Mouse (Mus musculus) embryonic stem cell, embryonic (primary cell): ENCODE results near the gene Limch1.

Source experiments
- CTCF ChIA-PET, 4 experiments: fragments of 300-600 bp in 2 of 4; fragments of 350-600 bp in 2 of 4; sonication (Branson Sonifier 250); formaldehyde crosslinking; loops; one replicate each; lab custom pipeline; 2022; ENCODE audit warnings: inconsistent platforms in 2 of 4; lab: Charles Lee
- POLR2A ChIA-PET, 4 experiments: fragments of 300-600 bp in 2 of 4; fragments of 350-600 bp in 2 of 4; sonication (Branson Sonifier 250); formaldehyde crosslinking; loops; one replicate each; lab custom pipeline; 2022; ENCODE audit warnings: antibody characterized with exemption in 4 of 4, inconsistent platforms in 1 of 4; lab: Charles Lee

Limch1 gene

DNA sequence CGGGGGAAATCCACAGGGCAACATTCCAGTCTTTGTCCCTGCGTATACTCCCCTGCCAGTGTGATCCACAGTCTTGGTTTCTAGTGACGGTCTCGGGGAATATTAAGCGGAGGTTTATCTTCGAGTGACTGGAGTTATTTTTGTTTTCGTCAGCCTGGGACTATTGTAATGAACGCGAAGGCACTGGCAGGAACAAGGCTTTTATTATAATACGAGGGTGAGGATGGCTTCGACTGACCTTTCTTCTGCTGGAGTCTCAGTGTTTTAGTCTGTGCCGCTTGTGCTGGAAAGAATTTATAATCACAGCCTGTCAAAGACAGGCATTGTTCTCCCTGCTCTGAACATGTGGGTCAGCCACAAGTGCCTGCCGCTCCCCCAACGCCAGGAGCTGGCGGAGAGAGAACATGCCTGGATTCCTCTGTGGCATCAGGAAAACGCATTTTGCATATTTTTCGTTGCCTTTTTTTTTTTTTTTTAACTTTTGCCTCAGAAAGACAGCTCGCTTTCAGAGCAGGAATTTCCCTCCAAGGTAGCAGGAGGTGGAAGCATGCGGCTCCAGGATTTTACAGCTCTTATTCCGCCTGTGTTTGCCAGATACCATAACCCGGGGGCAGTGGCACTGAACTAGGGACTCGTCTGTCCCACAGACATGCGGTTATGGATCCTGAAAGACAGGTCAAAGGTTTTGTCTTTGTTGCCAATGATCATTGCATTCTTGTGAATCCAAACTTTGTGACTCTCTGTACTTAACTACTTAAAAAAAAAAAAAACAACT, 222.6 kb downstream of the Limch1 start:
- CTCF ChIA-PET = interaction anchor here in 2 of 4 experiments (0.6 to 0.7 kb wide), 2 partner anchors 28 to 852 kb away, joined by 3 to 4 read pairs; no protein-coding TSS in a partner anchor
- POLR2A ChIA-PET = interaction anchor here in 1 of 4 experiments (0.7 kb wide), 1 partner anchor 21 kb away, joined by 3 read pairs; no protein-coding TSS in a partner anchor

- POLR2A ChIA-PET = interaction anchor here in 1 of 4 experiments (0.7 kb wide), 1 partner anchor 20 kb away, joined by 3 read pairs; no protein-coding TSS in a partner anchor
These were observed 223.5 kb downstream of the Limch1 start for GRCm38 (mm10) chr5:66968925-66969711.

DNA sequence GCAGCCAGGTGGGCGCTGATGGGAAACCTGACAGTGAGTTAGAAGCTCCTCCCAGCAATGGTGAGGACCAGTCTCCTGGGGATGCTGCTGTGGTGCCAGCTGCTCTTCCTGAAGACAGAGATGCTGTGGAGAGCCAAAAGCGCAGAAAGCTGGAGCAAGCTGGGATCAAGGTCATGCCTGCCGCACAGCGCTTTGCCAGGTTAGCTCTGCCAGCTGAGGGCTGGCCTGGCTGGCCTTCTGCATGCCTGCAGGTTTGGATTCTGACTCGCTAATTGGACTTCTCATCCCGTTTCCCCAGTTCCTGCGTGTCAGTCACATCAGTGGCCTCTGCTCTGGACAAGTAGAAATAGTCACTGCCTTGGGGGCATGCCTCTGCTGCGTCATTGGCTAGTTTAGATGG, 230.0 kb downstream of the Limch1 start:
- POLR2A ChIA-PET = interaction anchor here in 1 of 4 experiments (0.5 kb wide), 1 partner anchor 115 kb away, joined by 3 read pairs; no protein-coding TSS in a partner anchor
- CTCF ChIA-PET = no interaction called here

More at GRCm38 (mm10) chr5:66968925-66969711, 223.5 kb downstream of the Limch1 start:
- CTCF ChIA-PET = interaction anchor here in 2 of 4 experiments (0.6 to 0.7 kb wide), 2 partner anchors 27 to 853 kb away, joined by 3 to 4 read pairs; no protein-coding TSS in a partner anchor

GRCm38 (mm10) chr5:66979332-66980218, 233.9 kb downstream of the Limch1 start:
- CTCF ChIA-PET = interaction anchor here in 1 of 4 experiments (0.7 kb wide), 1 partner anchor 192 kb away, joined by 11 read pairs; no protein-coding TSS in a partner anchor

DNA sequence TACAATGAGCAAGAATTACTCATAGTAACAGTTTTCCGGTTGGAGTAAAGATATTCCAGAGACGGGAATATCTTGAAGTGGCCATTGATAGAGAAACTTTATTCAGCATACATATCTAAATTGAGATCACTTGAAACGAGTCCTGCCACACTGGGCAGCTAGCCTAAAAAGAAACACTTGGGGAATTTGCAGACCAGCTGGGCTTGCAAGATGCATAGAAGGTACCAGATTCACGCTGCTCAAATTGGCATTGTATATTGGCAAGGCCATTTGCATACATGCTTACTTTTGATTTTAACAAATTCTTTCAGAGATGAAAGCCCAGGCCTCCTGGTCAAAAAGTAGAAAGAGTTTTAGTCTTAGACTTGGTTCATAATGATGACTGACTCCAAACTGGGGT, 235.2 kb downstream of the Limch1 start:
- POLR2A ChIA-PET = interaction anchor here in 2 of 4 experiments (0.5 to 0.6 kb wide), 2 partner anchors 25 to 329 kb away, joined by 3 to 8 read pairs; no protein-coding TSS in a partner anchor
- CTCF ChIA-PET = no interaction called here

More at GRCm38 (mm10) chr5:66979332-66980218, 233.9 kb downstream of the Limch1 start:
- POLR2A ChIA-PET = no interaction called here

DNA sequence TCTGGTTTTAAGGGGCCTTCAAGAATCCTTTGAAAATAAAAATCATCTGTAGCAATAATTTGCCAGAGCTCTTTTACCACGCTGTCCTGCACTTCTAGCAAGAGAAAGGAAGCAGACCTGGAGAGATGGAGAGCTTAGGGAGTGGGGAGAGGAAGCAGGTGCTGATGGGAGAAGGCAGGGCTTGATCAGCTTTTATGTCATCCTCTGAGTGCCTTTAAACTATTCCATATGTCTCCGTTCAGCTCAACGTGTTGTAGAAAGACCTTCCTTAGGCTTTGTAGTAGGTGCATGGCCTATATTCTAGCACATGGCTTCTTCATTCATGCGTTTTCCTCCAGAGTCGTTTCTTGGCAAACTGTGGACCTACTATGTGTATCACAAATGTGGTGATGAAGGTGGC, 237.5 kb downstream of the Limch1 start:
- ChIA-PET CTCF (no interaction called here), POLR2A (no interaction called here)

GRCm38 (mm10) chr5:66988926-66989325, 243.3 kb downstream of the Limch1 start:
- POLR2A ChIA-PET = interaction anchor here in 1 of 4 experiments (0.5 kb wide), 1 partner anchor 20 kb away, joined by 3 read pairs; no protein-coding TSS in a partner anchor
- CTCF ChIA-PET = interaction anchor here in 1 of 4 experiments (1.0 kb wide), 1 partner anchor 8 kb away, joined by 3 read pairs; no protein-coding TSS in a partner anchor

- POLR2A ChIA-PET = no interaction called here
- CTCF ChIA-PET = no interaction called here
These were observed 243.9 kb downstream of the Limch1 start for GRCm38 (mm10) chr5:66989531-66989930.

GRCm38 (mm10) chr5:66992401-66992800, 246.8 kb downstream of the Limch1 start:
- CTCF ChIA-PET = interaction anchor here in 2 of 4 experiments (0.5 to 0.6 kb wide), 3 partner anchors 293 to 1158 kb away, joined by 3 to 11 read pairs (median 4); no protein-coding TSS in a partner anchor
- POLR2A ChIA-PET = no interaction called here

DNA sequence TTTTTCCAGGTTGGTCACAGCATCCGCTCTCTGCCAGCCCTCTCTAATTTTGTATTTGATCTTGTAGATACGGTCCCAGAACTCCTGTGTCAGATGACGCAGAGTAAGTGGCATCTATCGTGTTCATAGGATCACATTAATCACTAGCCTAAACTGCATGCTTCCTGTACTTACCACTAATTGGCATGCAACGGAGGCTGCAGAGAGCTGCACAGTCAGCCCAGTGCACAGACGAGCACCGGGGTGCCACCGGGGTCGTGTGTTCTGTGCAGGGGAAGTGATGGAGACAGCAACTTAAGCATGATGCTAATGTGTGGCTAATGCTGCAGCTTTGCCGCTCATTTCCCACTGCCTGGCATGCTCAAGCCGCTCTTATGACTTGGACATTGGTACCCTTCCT, 247.4 kb downstream of the Limch1 start:
- CTCF ChIA-PET = no interaction called here
- POLR2A ChIA-PET = no interaction called here

- POLR2A ChIA-PET = interaction anchor here in 3 of 4 experiments (0.6 to 1.9 kb wide), 5 partner anchors 16 to 318 kb away, joined by 3 to 10 read pairs (median 3); no protein-coding TSS in a partner anchor
- CTCF ChIA-PET = interaction anchor here (0.5 to 2.3 kb wide), 24 partner anchors 8 to 1575 kb away, joined by 3 to 8 read pairs (median 3); partner anchors contain the start of gene Limch1 (in 1 of the 4)
These were observed 250.5 kb downstream of the Limch1 start for GRCm38 (mm10) chr5:66996124-66996523.

DNA sequence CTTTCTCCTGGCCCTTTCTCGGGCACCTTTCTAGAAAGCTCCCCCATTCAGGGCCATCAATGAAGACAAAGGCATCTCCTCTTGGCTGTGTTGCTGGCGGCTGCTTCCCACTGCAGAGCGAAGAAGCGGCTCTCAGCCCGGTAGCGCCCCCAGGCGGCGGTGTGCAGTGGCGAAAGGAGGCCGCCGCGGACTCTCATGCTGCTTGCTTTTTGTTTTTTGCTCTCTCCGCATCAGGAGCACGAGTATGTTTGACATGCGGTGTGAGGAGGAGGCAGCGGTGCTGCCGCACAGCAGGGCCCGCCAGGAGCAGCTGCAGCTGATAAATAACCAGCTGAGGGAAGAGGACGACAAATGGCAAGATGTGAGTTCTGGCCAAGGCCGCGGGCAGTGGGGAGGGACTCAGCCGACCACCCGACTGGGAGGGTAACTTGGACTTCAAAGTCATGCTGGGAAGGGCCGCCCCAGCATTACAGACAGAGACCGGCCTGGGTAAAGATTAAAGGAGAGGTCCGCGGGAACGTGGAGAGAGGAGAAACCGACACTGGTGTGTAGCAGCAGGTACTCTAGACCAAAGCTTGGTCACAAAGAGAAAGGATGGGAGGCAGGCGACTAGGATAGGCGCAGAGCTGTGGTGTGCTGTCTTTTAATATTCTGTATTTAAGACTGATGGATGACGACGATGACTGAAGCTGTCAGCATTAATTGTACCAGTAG, 251.4 kb downstream of the Limch1 start:
- ChIA-PET CTCF (interaction anchor here (0.5 to 2.3 kb wide), 25 partner anchors 8 to 307 kb away, joined by 3 to 8 read pairs (median 3); partner anchors contain the start of gene Limch1 (in 1 of the 4)), POLR2A (interaction anchor here in 3 of 4 experiments (0.7 to 1.9 kb wide), 7 partner anchors 251 to 321 kb away, joined by 3 to 10 read pairs (median 4); partner anchors contain the start of genes Limch1 (in 1 of the 3) and Uchl1 (in 1 of the 3))

DNA sequence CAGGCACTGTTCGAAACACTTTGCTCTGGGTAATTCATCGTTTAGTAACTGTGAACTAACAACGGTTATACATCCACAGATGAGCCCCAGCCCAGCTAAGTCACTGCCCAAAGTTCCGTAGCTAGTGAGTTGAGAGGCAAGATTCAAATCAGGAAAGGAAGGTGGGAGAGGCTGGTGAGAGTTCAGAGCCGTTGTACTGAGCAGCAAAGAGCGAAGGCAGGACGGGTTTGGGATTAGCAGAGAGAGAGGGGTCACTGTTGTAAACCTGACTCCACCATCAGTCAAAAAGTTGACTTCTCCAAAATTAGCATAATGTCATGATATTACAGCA, 251.9 kb downstream of the Limch1 start:
- CTCF ChIA-PET = interaction anchor here in 3 of 4 experiments (0.8 to 2.3 kb wide), 11 partner anchors 9 to 308 kb away, joined by 3 to 7 read pairs (median 4); partner anchors contain the start of gene Limch1 (in 1 of the 3)

DNA sequence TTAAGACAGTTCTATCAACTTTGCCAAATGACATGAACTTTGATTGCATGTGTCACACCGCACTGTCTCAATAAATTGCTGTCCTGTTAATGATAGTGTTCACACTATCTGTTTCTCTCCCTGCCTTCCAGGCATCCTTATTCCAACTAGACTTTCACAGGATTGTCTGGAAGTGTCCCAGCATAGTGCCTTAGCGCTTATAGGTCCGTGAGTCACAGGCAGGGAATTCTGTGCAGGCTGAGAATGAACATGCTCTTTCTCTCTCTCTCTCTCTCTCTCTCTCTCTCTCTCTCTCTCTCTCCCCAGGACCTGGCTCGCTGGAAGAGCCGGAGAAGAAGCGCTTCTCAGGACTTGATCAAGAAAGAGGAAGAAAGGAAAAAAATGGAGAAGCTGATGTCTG, 252.7 kb downstream of the Limch1 start:
- CTCF ChIA-PET = interaction anchor here (0.6 to 1.3 kb wide), 6 partner anchors 18 to 1024 kb away, joined by 3 to 6 read pairs (median 3); no protein-coding TSS in a partner anchor
- POLR2A ChIA-PET = interaction anchor here in 2 of 4 experiments (0.6 to 1.4 kb wide), 4 partner anchors 144 to 304 kb away, joined by 3 to 5 read pairs (median 4); partner anchors contain the start of gene Limch1 (in 1 of the 2)

More for the DNA sequence above, 251.9 kb downstream of the Limch1 start:
- POLR2A ChIA-PET = interaction anchor here in 2 of 4 experiments (1.1 to 1.9 kb wide), 5 partner anchors 251 to 322 kb away, joined by 3 to 10 read pairs (median 4); partner anchors contain the start of genes Limch1 (in 1 of the 2) and Uchl1 (in 1 of the 2)

DNA sequence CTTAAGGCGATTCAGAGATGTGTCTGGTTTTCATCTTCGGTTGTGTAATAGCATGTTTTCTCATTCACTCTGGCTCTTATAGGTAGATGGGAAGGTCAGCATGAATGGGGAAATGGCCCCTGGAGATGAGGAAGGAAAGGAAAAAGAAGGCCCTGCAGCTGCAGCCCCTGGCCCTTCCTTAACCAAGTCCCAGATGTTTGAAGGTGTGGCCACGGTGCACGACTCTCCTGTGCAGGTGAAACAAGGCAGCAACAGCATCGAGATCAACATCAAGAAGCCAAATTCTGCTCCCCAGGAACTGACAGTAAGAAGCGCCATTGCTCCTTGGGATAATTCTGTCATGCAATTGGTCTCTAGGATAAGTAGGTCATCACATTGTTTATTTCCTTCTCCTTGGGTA, 256.7 kb downstream of the Limch1 start:
- ChIA-PET CTCF (no interaction called here), POLR2A (interaction anchor here in 1 of 4 experiments (0.9 kb wide), 1 partner anchor 326 kb away, joined by 3 read pairs; no protein-coding TSS in a partner anchor)

DNA sequence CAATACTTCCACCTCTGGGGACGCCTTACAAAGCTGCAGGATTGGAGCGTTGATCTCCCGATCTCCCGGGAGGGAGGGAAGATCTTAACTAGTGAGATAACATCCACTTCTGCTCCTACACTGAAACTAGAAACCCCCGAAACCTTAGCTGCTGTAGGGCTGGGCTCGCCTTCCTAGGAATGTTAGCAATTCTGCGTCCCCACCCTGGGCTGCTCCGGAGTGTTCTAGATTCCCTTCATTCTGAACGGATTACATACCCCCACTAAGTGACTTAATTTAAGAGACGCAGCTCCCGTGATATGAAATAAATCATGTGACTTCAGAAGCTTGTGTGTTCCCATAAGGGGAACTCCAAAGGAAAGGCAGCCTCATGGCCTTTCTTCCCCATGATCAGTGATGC, 259.0 kb downstream of the Limch1 start:
- ChIA-PET CTCF (interaction anchor here in 2 of 4 experiments (0.7 kb wide), 2 partner anchors 235 to 259 kb away, joined by 3 to 13 read pairs; partner anchors contain the start of gene Limch1 (in 1 of the 2)), POLR2A (interaction anchor here (0.6 to 1.4 kb wide), 9 partner anchors 28 to 667 kb away, joined by 3 to 6 read pairs (median 3); partner anchors contain the start of gene Limch1 (in 1 of the 4))
